16 mouse cellular contexts compared by ENCODE assay signal in the genomic region with DNA sequence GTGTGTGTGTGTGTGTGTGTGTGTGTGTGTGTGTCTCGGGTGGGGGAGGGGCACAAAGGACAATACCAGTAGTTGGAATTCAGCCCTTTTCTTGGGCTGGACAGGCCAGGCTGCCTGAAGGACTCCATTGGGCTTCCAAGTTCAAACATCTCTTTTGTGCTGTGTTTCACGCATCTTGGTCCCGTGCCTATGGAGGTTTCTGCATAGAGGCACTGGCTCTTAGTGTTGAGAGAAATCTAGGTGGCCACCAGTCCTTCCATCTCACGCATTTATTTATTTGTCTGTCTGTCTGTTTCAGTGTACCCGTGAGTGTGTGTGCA. TPM values are rescaled to one million over a fixed set of nuclear protein-coding genes. Genes with fewer than 3 reads are reported as not detected.
DNase-seq lines count a peak whose midpoint lies in the region; ATAC-seq lines count a peak whose summit lies in the region.
"Had no signal": no experiment of that assay in that cellular context is flagged by ENCODE, and none has a peak within 500 bp of the region (broad histone marks: within the 10 kb centered on the region; RNA-seq: fewer than 3 reads in every experiment).

No protein-coding gene starts in this region.

- H3K9ac ChIP-seq in forebrain, embryonic 16.5 days (replicated peaks; ENCODE audit: low read depth, low read length), result no peak overlapping the region
- no peak overlapping the region for H3K9ac ChIP-seq in neural tube, embryonic 14.5 days (replicated peaks; ENCODE audit: low read depth, low read length)

- peaks cover 16% of the 10 kb centered on the region for H3K4me1 ChIP-seq in forebrain, embryonic 16.5 days (replicated peaks; ENCODE audit: control insufficient read depth, insufficient read depth, low read length)
- H3K4me1 ChIP-seq in midbrain, embryonic 10.5 days, result peaks cover 37% of the 10 kb centered on the region
- peaks cover 14% of the 10 kb centered on the region for H3K4me1 ChIP-seq in neural tube, embryonic 14.5 days (ENCODE audit: control insufficient read depth, insufficient read depth, low read length)

- H3K27ac ChIP-seq in forebrain, embryonic 16.5 days (ENCODE audit: low read length), result no peak overlapping the region
- H3K27ac ChIP-seq in midbrain, embryonic 10.5 days (replicated peaks), result peak overlapping the region; percentile 67
- peak overlapping the region; percentile 60; the same call in 1 of the 2 replicates for H3K27ac ChIP-seq in neural tube, embryonic 14.5 days (ENCODE audit: low read depth, low read length)
- H3K27ac ChIP-seq: heart, embryonic 10.5 days had no signal

- no peaks in the 10 kb centered on the region for H3K27me3 ChIP-seq in forebrain, embryonic 16.5 days (replicated peaks; ENCODE audit: control insufficient read depth, insufficient read depth, low read length)
- peaks cover 23% of the 10 kb centered on the region for H3K27me3 ChIP-seq in midbrain, embryonic 10.5 days (ENCODE audit: low read depth, poor library complexity, severe bottlenecking)
- no peaks in the 10 kb centered on the region for H3K27me3 ChIP-seq in neural tube, embryonic 14.5 days (ENCODE audit: control insufficient read depth, insufficient read depth, low read length)

- H3K9me3 ChIP-seq in forebrain, embryonic 16.5 days (ENCODE audit: control insufficient read depth, low read length), result no peaks in the 10 kb centered on the region
- H3K9me3 ChIP-seq in midbrain, embryonic 10.5 days (replicated peaks), result no peaks in the 10 kb centered on the region
- no peaks in the 10 kb centered on the region for H3K9me3 ChIP-seq in neural tube, embryonic 14.5 days (ENCODE audit: control insufficient read depth, low read length)
- H3K9me3 ChIP-seq: heart, embryonic 10.5 days had no signal

- H3K4me2 ChIP-seq in forebrain, embryonic 16.5 days (ENCODE audit: low read length), result no peak overlapping the region
- no peak overlapping the region for H3K4me2 ChIP-seq in neural tube, embryonic 14.5 days (ENCODE audit: low read depth, low read length)

- WGBS in forebrain, embryonic 16.5 days, result 31% methylated on average over 5 of the region's 5 CpGs
- 61% methylated on average over 4 of the region's 5 CpGs for WGBS in midbrain, embryonic 10.5 days
- 37% methylated on average over 5 of the region's 5 CpGs for WGBS in neural tube, embryonic 14.5 days

- intact Hi-C loops in left cerebral cortex, postnatal 14 days (cut with DNase I), result no loop called here

- ATAC-seq in forebrain, embryonic 16.5 days, result peak; percentile 33; the same call in 1 of the 2 replicates
- no peak; the same call in 1 of the 2 replicates for ATAC-seq in neural tube, embryonic 14.5 days (ENCODE audit: low read depth)

- DNase-seq in right cerebral cortex, postnatal 14 days, result peak; percentile 39
- DNase-seq in right cerebral cortex, postnatal 10 days (ENCODE audit: low spot score in 2 of 2), result no peak
- DNase-seq in midbrain, embryonic 10.5 days (ENCODE audit: low spot score), result no peak
- DNase-seq in cerebellum, postnatal 10 days, result no peak
- DNase-seq in kidney, postnatal 25 days, result no peak
- no peak for DNase-seq in left cerebral cortex, postnatal 14 days (ENCODE audit: low spot score in 2 of 2)
- DNase-seq: cerebellum, adult 11 months; kidney, adult 11 months; kidney, postnatal 36 days; right cerebral cortex, postnatal 25 days; thymus, postnatal 25 days had no signal

- H3K36me3 ChIP-seq in forebrain, embryonic 16.5 days (ENCODE audit: control insufficient read depth, insufficient read depth), result no peaks in the 10 kb centered on the region
- H3K36me3 ChIP-seq in midbrain, embryonic 10.5 days, result no peaks in the 10 kb centered on the region
- H3K36me3 ChIP-seq in neural tube, embryonic 14.5 days (ENCODE audit: control insufficient read depth, insufficient read depth, low read length), result no peaks in the 10 kb centered on the region
- H3K36me3 ChIP-seq: heart, embryonic 10.5 days had no signal

- no peak overlapping the region for H3K4me3 ChIP-seq in forebrain, embryonic 16.5 days (replicated peaks; ENCODE audit: low read length)
- H3K4me3 ChIP-seq in midbrain, embryonic 10.5 days, result no peak overlapping the region
- H3K4me3 ChIP-seq in neural tube, embryonic 14.5 days (ENCODE audit: low read depth, low read length), result no peak overlapping the region
- H3K4me3 ChIP-seq: heart, embryonic 10.5 days had no signal

RNA-seq across cellular contexts. Expression of gene Asap3, which starts 18.0 kb away (rescaled TPM):
- 3.7 and 4.1 TPM in 2 replicates for polyA plus RNA-seq in forebrain, embryonic 16.5 days (2015; fragmentation: Nextera tagmentation; extraction: Ambion mirVana)
- 6.0 and 7.1 TPM in 2 replicates for polyA plus RNA-seq in midbrain, embryonic 10.5 days (2016; fragmentation: Nextera tagmentation; extraction: Ambion mirVana)
- 2.4 and 4.8 TPM in 2 replicates for polyA plus RNA-seq in neural tube, embryonic 14.5 days (2014; fragmentation: Nextera tagmentation; extraction: Ambion mirVana)
- total RNA-seq in left cerebral cortex, postnatal 14 days (2021), result 1 to 10 TPM; 3.9 to 4.2 TPM
- total RNA-seq: megakaryocyte-erythroid progenitor cell, adult 5-6 weeks had no signal

RNA-seq across cellular contexts. Expression of gene Tcea3, which starts 23.3 kb away (rescaled TPM):
- 0.44 and 1.2 TPM in 2 replicates for polyA plus RNA-seq in forebrain, embryonic 16.5 days (2015; fragmentation: Nextera tagmentation; extraction: Ambion mirVana)
- 0.79 and 0.81 TPM in 2 replicates for polyA plus RNA-seq in midbrain, embryonic 10.5 days (2016; fragmentation: Nextera tagmentation; extraction: Ambion mirVana)
- polyA plus RNA-seq in neural tube, embryonic 14.5 days (2014; fragmentation: Nextera tagmentation; extraction: Ambion mirVana), result 0.71 and 1.7 TPM in 2 replicates
- under 1 TPM in 1 of 2 experiments, not detected in 1; 0.61 TPM for total RNA-seq in left cerebral cortex, postnatal 14 days (2021)
- total RNA-seq: megakaryocyte-erythroid progenitor cell, adult 5-6 weeks; MEL had no signal

RNA-seq across cellular contexts. Expression of gene E2f2, which starts 52.0 kb away (rescaled TPM):
- polyA plus RNA-seq in forebrain, embryonic 16.5 days (2015; fragmentation: Nextera tagmentation; extraction: Ambion mirVana), result 3.9 and 4.3 TPM in 2 replicates
- 10.3 and 10.8 TPM in 2 replicates for polyA plus RNA-seq in midbrain, embryonic 10.5 days (2016; fragmentation: Nextera tagmentation; extraction: Ambion mirVana)
- polyA plus RNA-seq in neural tube, embryonic 14.5 days (2014; fragmentation: Nextera tagmentation; extraction: Ambion mirVana), result 0.76 and 1.4 TPM in 2 replicates
- under 1 TPM; 0.90 to 0.93 TPM for total RNA-seq in left cerebral cortex, postnatal 14 days (2021)
